Mouse (Mus musculus) MEL (cell line): ENCODE results near the gene Vps26b. TPM values are rescaled to one million over a fixed set of nuclear protein-coding genes. Genes with fewer than 3 reads are reported as not detected.

Source experiments
- DNase-seq: peaks from one replicate; pipeline ENCODE4 v3.0.0; 2011; ENCODE audit warnings: low read depth, low spot score
- H3K27ac ChIP-seq: 2 replicates; pipeline ENCODE4 v1.5.1; 2012; ENCODE audit warnings: low read depth, mild to moderate bottlenecking, control low read depth, low read length, moderate library complexity; ENCODE audit not compliant: control insufficient read depth
- H3K27me3 ChIP-seq, 2 experiments: fragments of 150-350 bp in 1 of 2; sonication (generic) in 1 of 2; 2 replicates each; pipeline ENCODE4 v1.6.1; 2012; ENCODE audit warnings: low read length in 2 of 2, mild to moderate bottlenecking in 2 of 2, improper control_type of control experiment in 1 of 2, moderate library complexity in 1 of 2; ENCODE audit not compliant: insufficient read depth in 2 of 2, control insufficient read depth in 1 of 2
- H3K36me3 ChIP-seq, 2 experiments: 2 replicates each; pipeline ENCODE4 v1.6.1; 2012 to 2014; ENCODE audit warnings: low read length in 2 of 2, improper control_type of control experiment in 1 of 2, inconsistent platforms in 1 of 2, mild to moderate bottlenecking in 1 of 2; ENCODE audit not compliant: insufficient read depth in 2 of 2, control insufficient read depth in 1 of 2
- H3K4me1 ChIP-seq, 2 experiments: fragments of 150-350 bp in 1 of 2; sonication (generic) in 1 of 2; 2 replicates each; pipeline ENCODE4 v1.6.1; 2012; ENCODE audit warnings: low read length in 2 of 2, improper control_type of control experiment in 1 of 2, mild to moderate bottlenecking in 1 of 2; ENCODE audit not compliant: insufficient read depth in 2 of 2, control insufficient read depth in 1 of 2
- H3K4me3 ChIP-seq, 2 experiments: fragments of 150-350 bp in 1 of 2; sonication (generic) in 1 of 2; 2 replicates each; pipeline ENCODE4 v1.5.1; 2012; ENCODE audit warnings: low read depth in 2 of 2, low read length in 2 of 2, mild to moderate bottlenecking in 2 of 2, moderate library complexity in 2 of 2, control low read depth in 1 of 2, improper control_type of control experiment in 1 of 2; ENCODE audit not compliant: control insufficient read depth in 1 of 2, insufficient read depth in 1 of 2
- H3K79me2 ChIP-seq: 2 replicates; pipeline ENCODE4 v1.6.1; 2012; ENCODE audit warnings: mild to moderate bottlenecking, low read length, moderate library complexity; ENCODE audit not compliant: control insufficient read depth, poor library complexity, insufficient read depth
- H3K9ac ChIP-seq: 2 replicates; pipeline ENCODE4 v1.6.1; 2012; ENCODE audit warnings: low read depth, mild to moderate bottlenecking, control low read depth, low read length, moderate library complexity; ENCODE audit not compliant: control insufficient read depth, poor library complexity, severe bottlenecking
- H3K9me3 ChIP-seq: fragments of 150-350 bp; sonication (generic); replicated peaks from 2 replicates; pipeline ENCODE4 v1.6.1; 2012; ENCODE audit warnings: mild to moderate bottlenecking, low read length, improper control_type of control experiment, moderate library complexity; ENCODE audit not compliant: insufficient read depth
- BHLHE40 ChIP-seq: IDR thresholded peaks from 2 replicates; pipeline ENCODE4 v1.6.1; 2012; ENCODE audit warnings: low read depth, mild to moderate bottlenecking, inconsistent platforms, low read length, improper control_type of control experiment, borderline replicate concordance
- CTCF ChIP-seq, 3 experiments: IDR thresholded peaks in 2 of 3; conservative IDR thresholded peaks in 1 of 3; 2 replicates each; pipeline ENCODE4 v1.5.1; 2011 to 2012; ENCODE audit warnings: low read length in 3 of 3, low read depth in 2 of 3, mild to moderate bottlenecking in 2 of 3, improper control_type of control experiment in 1 of 3, inconsistent platforms in 1 of 3, mixed read lengths in 1 of 3, moderate library complexity in 1 of 3; ENCODE audit not compliant: control insufficient read depth in 1 of 3, insufficient read depth in 1 of 3, poor library complexity in 1 of 3, severe bottlenecking in 1 of 3
- ELF1 ChIP-seq: IDR thresholded peaks from 2 replicates; pipeline ENCODE4 v1.6.1; 2014; ENCODE audit warnings: low read depth, mild to moderate bottlenecking, inconsistent platforms, low read length, improper control_type of control experiment, moderate library complexity
- GABPA ChIP-seq: IDR thresholded peaks from 2 replicates; pipeline ENCODE4 v1.6.1; 2012; ENCODE audit warnings: low read depth, mild to moderate bottlenecking, inconsistent platforms, low read length, improper control_type of control experiment, moderate library complexity
- MAZ ChIP-seq: IDR thresholded peaks from 2 replicates; pipeline ENCODE4 v1.6.1; 2012; ENCODE audit warnings: low read depth, mild to moderate bottlenecking, inconsistent platforms, low read length, improper control_type of control experiment
- MEF2A ChIP-seq: IDR thresholded peaks from 2 replicates; pipeline ENCODE4 v1.6.1; 2014; ENCODE audit warnings: low read depth, mild to moderate bottlenecking, inconsistent platforms, low read length, improper control_type of control experiment; ENCODE audit not compliant: poor library complexity, insufficient replicate concordance, severe bottlenecking; ENCODE audit errors: extremely low read depth
- MYB ChIP-seq: IDR thresholded peaks from 2 replicates; pipeline ENCODE4 v1.6.1; 2011; ENCODE audit warnings: mild to moderate bottlenecking, low read depth, low read length, improper control_type of control experiment
- POLR2A ChIP-seq, 2 experiments: IDR thresholded peaks; 2 replicates each; pipeline ENCODE4 v1.6.1; 2011 to 2012; ENCODE audit warnings: low read length in 2 of 2, mild to moderate bottlenecking in 2 of 2, control low read depth in 1 of 2, improper control_type of control experiment in 1 of 2, low read depth in 1 of 2, moderate library complexity in 1 of 2; ENCODE audit not compliant: control insufficient read depth in 1 of 2, insufficient read depth in 1 of 2, poor library complexity in 1 of 2
- RCOR1 ChIP-seq: IDR thresholded peaks from 2 replicates; pipeline ENCODE4 v1.6.1; 2012; ENCODE audit warnings: low read depth, mild to moderate bottlenecking, inconsistent platforms, low read length, improper control_type of control experiment
- USF1 ChIP-seq: IDR thresholded peaks from 2 replicates; pipeline ENCODE4 v1.6.1; 2014; ENCODE audit warnings: low read depth, mild to moderate bottlenecking, inconsistent platforms, low read length, improper control_type of control experiment, moderate library complexity
- ZNF384 ChIP-seq: IDR thresholded peaks from 2 replicates; pipeline ENCODE4 v1.6.1; 2012; ENCODE audit warnings: low read depth, mild to moderate bottlenecking, inconsistent platforms, low read length, improper control_type of control experiment
- polyA plus RNA-seq, 2 experiments: library from polyadenylated mRNA; stranded (reverse) in 1 of 2; unstranded in 1 of 2; fragments of >175 nt in 1 of 2; fragments of >200 nt in 1 of 2; gene quantifications; 2 replicates each; pipeline versions ENCODE4 v1.2.1 to v1.2.4; 2012; ENCODE audit warnings: low replicate concordance in 2 of 2, low read depth in 1 of 2; ENCODE audit not compliant: insufficient read length in 2 of 2, insufficient read depth in 1 of 2, missing spikeins in 1 of 2
- total RNA-seq: library from RNA; depleted of rRNA; stranded (reverse); fragments of 300-350 nt; gene quantifications from 2 replicates; pipeline ENCODE4 v1.2.3, GENCODE M21; 2012

Vps26b gene
- total and polyA plus RNA-seq, 3 experiments: 36.1 to 36.4 TPM; not detected in 1

- H3K9me3 ChIP-seq: no peaks in the 10 kb centered on the region
- no peak overlapping the region for H3K27ac ChIP-seq
- no peak overlapping the region for H3K4me3 ChIP-seq
- DNase-seq: no peak
- H3K36me3 ChIP-seq: peaks cover 0 to 5% of the 10 kb centered on the region in 2 experiments; a peak in 2 of 4 replicates
- H3K4me1 ChIP-seq: no peaks in the 10 kb centered on the region
- no peak for TF ChIP-seq RCOR1
- no peak for TF ChIP-seq ZNF384
- no peak for TF ChIP-seq MEF2A
- no peak for TF ChIP-seq MYB
- no peak for TF ChIP-seq USF1
- TF ChIP-seq MAZ: no peak
- no peak for TF ChIP-seq POLR2A (IDR thresholded peaks at IDR 0.05; ENCODE audit: control insufficient read depth in 1 of 2, insufficient read depth in 1 of 2, low read depth in 1 of 2, low read length in 2 of 2, poor library complexity in 1 of 2)
- TF ChIP-seq ELF1: no peak
- H3K27me3 ChIP-seq: no peaks in the 10 kb centered on the region
- H3K9ac ChIP-seq: no peak overlapping the region
- H3K79me2 ChIP-seq: no peaks in the 10 kb centered on the region
Observed at GRCm38 (mm10) chr9:27011572-27011971, 18.3 kb downstream of the Vps26b start.

- H3K27ac ChIP-seq: no peak overlapping the region
- DNase-seq: no peak
- no peaks in the 10 kb centered on the region for H3K79me2 ChIP-seq
- TF ChIP-seq BHLHE40: no peak
- H3K9ac ChIP-seq: no peak overlapping the region
- H3K4me3 ChIP-seq: no peak overlapping the region
- no peaks in the 10 kb centered on the region for H3K4me1 ChIP-seq
- H3K27me3 ChIP-seq: no peaks in the 10 kb centered on the region
- no peaks in the 10 kb centered on the region for H3K9me3 ChIP-seq
- H3K36me3 ChIP-seq: peaks cover 0 to 4% of the 10 kb centered on the region in 2 experiments; a peak in 3 of 4 replicates
Observed at GRCm38 (mm10) chr9:27009231-27009630, 20.6 kb downstream of the Vps26b start.

GRCm38 (mm10) chr9:27006866-27007265 is 23.0 kb downstream of the Vps26b start:
- no peaks in the 10 kb centered on the region for H3K79me2 ChIP-seq
- H3K27ac ChIP-seq: no peak overlapping the region
- no peak overlapping the region for H3K4me3 ChIP-seq
- peaks cover 0 to 9% of the 10 kb centered on the region in 2 experiments; a peak in 2 of 4 replicates for H3K4me1 ChIP-seq
- no peak for DNase-seq
- H3K36me3 ChIP-seq: peaks cover 7 to 10% of the 10 kb centered on the region in 2 experiments
- H3K9me3 ChIP-seq: no peaks in the 10 kb centered on the region
- TF ChIP-seq GABPA (no peak), CTCF (IDR thresholded peaks at IDR 0.05 in 2 of 3, conservative IDR thresholded peaks at IDR 0.05 in 1 of 3; ENCODE audit: control insufficient read depth in 1 of 3, insufficient read depth in 1 of 3, low read depth in 2 of 3, low read length in 3 of 3, poor library complexity in 1 of 3, severe bottlenecking in 1 of 3) (0 out of 6 replicates have a peak, but pooled peaks of 1 of the 3 experiments have one; percentile 4)
- no peak overlapping the region for H3K9ac ChIP-seq
- no peaks in the 10 kb centered on the region for H3K27me3 ChIP-seq
